Comparison of ENCODE assay signal across 8 mouse cellular contexts in the genomic region with DNA sequence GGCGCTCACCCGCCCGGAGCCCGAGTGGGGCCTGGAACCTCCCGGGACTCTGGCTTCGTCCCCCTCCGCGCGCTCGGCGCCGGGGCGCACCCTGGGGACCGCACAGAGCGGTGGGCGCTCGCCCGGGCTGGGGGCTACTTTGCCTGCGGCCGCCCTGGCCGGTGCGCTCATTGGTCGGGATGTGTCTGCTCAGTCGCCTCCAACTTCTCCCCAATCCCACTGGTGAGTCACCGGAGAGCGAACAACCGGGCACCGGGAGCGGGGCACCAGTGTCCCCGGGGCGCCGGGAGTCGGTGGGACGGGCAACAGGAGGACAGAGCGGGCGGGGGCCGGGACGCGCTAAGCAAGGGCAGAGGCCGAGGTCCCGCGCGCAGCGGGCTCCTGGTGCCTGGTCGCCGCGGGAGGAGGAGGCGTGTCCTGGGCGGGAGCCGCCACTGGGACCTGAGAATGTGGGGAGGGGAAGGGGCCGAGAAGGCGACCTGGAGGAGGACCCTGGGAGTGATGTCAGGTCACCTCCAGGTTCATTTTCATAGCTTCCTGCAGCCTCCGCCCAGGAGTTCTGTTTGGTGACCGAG. TPM values are rescaled to one million over a fixed set of nuclear protein-coding genes. Genes with fewer than 3 reads are reported as not detected.
DNase-seq lines count a peak whose midpoint lies in the region; ATAC-seq and TF ChIP-seq lines count a peak whose summit lies in the region.

No protein-coding gene starts in this region.

- TF ChIP-seq EP300 in stomach, postnatal 0 days (optimal IDR thresholded peaks at IDR 0.05): no peak

- peak; percentile 88 for ATAC-seq in hindbrain, embryonic 16.5 days
- peak; percentile 73 for ATAC-seq in limb, embryonic 13.5 days (ENCODE audit: low FRiP score, low read depth)
- ATAC-seq in midbrain, embryonic 14.5 days (ENCODE audit: low FRiP score, low TSS enrichment): peak; percentile 86
- peak; percentile 54; the same call in 1 of the 2 replicates for ATAC-seq in stomach, postnatal 0 days (ENCODE audit: low FRiP score, low TSS enrichment)

- H3K27ac ChIP-seq in cortical plate, adult 2 months (ENCODE audit: insufficient read depth, low read length): no peak overlapping the region; the same call in 1 of the 2 replicates
- peak overlapping the region; percentile 23; the same call in 1 of the 2 replicates for H3K27ac ChIP-seq in hindbrain, embryonic 16.5 days (ENCODE audit: low read depth, low read length)
- H3K27ac ChIP-seq in limb, embryonic 13.5 days: peak overlapping the region; percentile 96
- no peak overlapping the region for H3K27ac ChIP-seq in midbrain, embryonic 14.5 days (replicated peaks; ENCODE audit: low read depth, low read length)
- no peak overlapping the region for H3K27ac ChIP-seq in stomach, postnatal 0 days (replicated peaks)

- H3K4me3 ChIP-seq in cortical plate, adult 2 months (ENCODE audit: insufficient read depth, low read length): peak overlapping the region; percentile 73
- peak overlapping the region; percentile 66 for H3K4me3 ChIP-seq in hindbrain, embryonic 16.5 days (ENCODE audit: low read length)
- peak overlapping the region; percentile 79 for H3K4me3 ChIP-seq in limb, embryonic 13.5 days
- peak overlapping the region; percentile 75 for H3K4me3 ChIP-seq in midbrain, embryonic 14.5 days (replicated peaks; ENCODE audit: low read depth, low read length)
- H3K4me3 ChIP-seq in stomach, postnatal 0 days (ENCODE audit: low read depth, low read length): peak overlapping the region; percentile 58

- peak overlapping the region; percentile 69 for H3K9ac ChIP-seq in hindbrain, embryonic 16.5 days (ENCODE audit: low read depth, low read length)
- peak overlapping the region; percentile 91 for H3K9ac ChIP-seq in limb, embryonic 13.5 days
- peak overlapping the region; percentile 61 for H3K9ac ChIP-seq in midbrain, embryonic 14.5 days (replicated peaks; ENCODE audit: low read length)
- H3K9ac ChIP-seq in stomach, postnatal 0 days (ENCODE audit: low read length): peak overlapping the region; percentile 48

- no peaks in the 10 kb centered on the region for H3K9me3 ChIP-seq in hindbrain, embryonic 16.5 days (ENCODE audit: control insufficient read depth, low read length)
- no peaks in the 10 kb centered on the region for H3K9me3 ChIP-seq in limb, embryonic 13.5 days
- no peaks in the 10 kb centered on the region for H3K9me3 ChIP-seq in midbrain, embryonic 14.5 days (ENCODE audit: control insufficient read depth, low read length)
- H3K9me3 ChIP-seq in stomach, postnatal 0 days (ENCODE audit: control insufficient read depth, low read length): no peaks in the 10 kb centered on the region

- DNase-seq in cerebellum, adult 11-12 months: peak; percentile 2
- DNase-seq in cerebellum, adult 9-10 months: no peak
- peak; percentile 28 to 41 for DNase-seq in gastrocnemius, postnatal 36 days
- DNase-seq in midbrain, embryonic 14.5 days: no peak
- peak; percentile 27 for DNase-seq in stomach, postnatal 0 days (ENCODE audit: low spot score)

- H3K4me2 ChIP-seq in hindbrain, embryonic 16.5 days (ENCODE audit: low read length): peak overlapping the region; percentile 98
- peak overlapping the region; percentile 83 for H3K4me2 ChIP-seq in limb, embryonic 13.5 days (replicated peaks)
- peak overlapping the region; percentile 100 for H3K4me2 ChIP-seq in midbrain, embryonic 14.5 days (ENCODE audit: low read length)
- H3K4me2 ChIP-seq in stomach, postnatal 0 days (replicated peaks; ENCODE audit: low read depth): peak overlapping the region; percentile 99

- WGBS in hindbrain, embryonic 16.5 days: 0% methylated on average over 51 of the region's 54 CpGs
- under 1% methylated on average over 53 of the region's 54 CpGs for WGBS in limb, embryonic 13.5 days
- under 1% methylated on average over 54 of the region's 54 CpGs for WGBS in midbrain, embryonic 14.5 days
- WGBS in stomach, postnatal 0 days: 1% methylated on average over 49 of the region's 54 CpGs

- H3K36me3 ChIP-seq in hindbrain, embryonic 16.5 days (ENCODE audit: control insufficient read depth, insufficient read depth, low read length): no peaks in the 10 kb centered on the region
- H3K36me3 ChIP-seq in limb, embryonic 13.5 days: no peaks in the 10 kb centered on the region
- no peaks in the 10 kb centered on the region for H3K36me3 ChIP-seq in midbrain, embryonic 14.5 days (ENCODE audit: control insufficient read depth, insufficient read depth, low read length)
- H3K36me3 ChIP-seq in stomach, postnatal 0 days (ENCODE audit: control insufficient read depth, insufficient read depth, low read length): no peaks in the 10 kb centered on the region

- no peak for TF ChIP-seq CTCF in cortical plate, adult 2 months (IDR thresholded peaks at IDR 0.05; ENCODE audit: extremely low read depth, insufficient read depth, low read length)
- no peak for TF ChIP-seq CTCF in stomach, postnatal 0 days (IDR thresholded peaks at IDR 0.05; ENCODE audit: low read depth)

- intact Hi-C loops in gastrocnemius, postnatal 36 days (cut with DNase I): no loop called here

- no peak for TF ChIP-seq POLR2A in cortical plate, adult 2 months (IDR thresholded peaks at IDR 0.05; ENCODE audit: extremely low read depth, insufficient read depth, low read length)

- H3K27me3 ChIP-seq in hindbrain, embryonic 16.5 days (replicated peaks; ENCODE audit: control insufficient read depth, insufficient read depth, low read length): no peaks in the 10 kb centered on the region
- H3K27me3 ChIP-seq in limb, embryonic 13.5 days: no peaks in the 10 kb centered on the region
- peaks cover 15% of the 10 kb centered on the region for H3K27me3 ChIP-seq in midbrain, embryonic 14.5 days (ENCODE audit: control insufficient read depth, insufficient read depth, low read length)
- H3K27me3 ChIP-seq in stomach, postnatal 0 days (ENCODE audit: control insufficient read depth, insufficient read depth, low read length): peaks cover 8% of the 10 kb centered on the region; the same call in 1 of the 2 replicates

- H3K4me1 ChIP-seq in cortical plate, adult 2 months (ENCODE audit: control insufficient read depth, insufficient read depth, low read length): no peaks in the 10 kb centered on the region
- no peaks in the 10 kb centered on the region for H3K4me1 ChIP-seq in hindbrain, embryonic 16.5 days (ENCODE audit: control insufficient read depth, insufficient read depth, low read depth, low read length)
- 0 out of 2 replicates have a peak, but pooled peaks cover 20% of the 10 kb centered on the region for H3K4me1 ChIP-seq in limb, embryonic 13.5 days
- H3K4me1 ChIP-seq in midbrain, embryonic 14.5 days (ENCODE audit: control insufficient read depth, insufficient read depth, low read length): peaks cover 6% of the 10 kb centered on the region; the same call in 1 of the 2 replicates
- H3K4me1 ChIP-seq in stomach, postnatal 0 days (replicated peaks; ENCODE audit: control insufficient read depth, insufficient read depth): no peaks in the 10 kb centered on the region

RNA-seq across cellular contexts. Expression of gene Mme, which starts 54.4 kb away (rescaled TPM):
- polyA plus RNA-seq in cortical plate, adult 2 months (2012; rRNA removed): 2.2 and 4.2 TPM in 2 replicates
- total RNA-seq in gastrocnemius, postnatal 36 days (2021): 1 to 10 TPM; 4.0 to 4.9 TPM
- polyA plus RNA-seq in hindbrain, embryonic 16.5 days (2015; fragmentation: Nextera tagmentation; extraction: Ambion mirVana): 2.9 and 3.6 TPM in 2 replicates
- 44.9 and 47.6 TPM in 2 replicates for polyA plus RNA-seq in limb, embryonic 13.5 days (2015; fragmentation: Nextera tagmentation; extraction: Ambion mirVana)
- polyA plus RNA-seq in midbrain, embryonic 14.5 days (2014; fragmentation: Nextera tagmentation; extraction: Ambion mirVana): 2.9 and 3.3 TPM in 2 replicates
- polyA plus RNA-seq in stomach, postnatal 0 days (2015; fragmentation: Nextera tagmentation; extraction: Ambion mirVana): 0.19 and 0.33 TPM in 2 replicates

Comparison
In these comparisons a context has a peak if more than half of its experiments do, and no peak if none do; other contexts are left out.
1. DNase-seq: peak in cerebellum, adult 11-12 months (single experiment), gastrocnemius, postnatal 36 days (2 of 2) and stomach, postnatal 0 days (single experiment); none in cerebellum, adult 9-10 months (single experiment) and midbrain, embryonic 14.5 days (single experiment).
2. H3K27ac ChIP-seq: peak in hindbrain, embryonic 16.5 days (single experiment) and limb, embryonic 13.5 days (single experiment); none in cortical plate, adult 2 months (single experiment), midbrain, embryonic 14.5 days (single experiment) and stomach, postnatal 0 days (single experiment).
3. Peak in every context shown above with its lines, with median percentiles within 50 percentile points of each other: H3K4me3 ChIP-seq, ATAC-seq, H3K4me2 ChIP-seq and H3K9ac ChIP-seq.